8 mouse cellular contexts compared by ENCODE assay signal in genomic region chr13:63356558-63356957, GRCm38 (mm10).
DNase-seq lines count a peak whose midpoint lies in the region; ATAC-seq and TF ChIP-seq lines count a peak whose summit lies in the region.

No protein-coding gene starts in this region.

- no peak overlapping the region for H3K27ac ChIP-seq in kidney, postnatal 0 days
- H3K27ac ChIP-seq in liver, embryonic 14.5 days, result no peak overlapping the region
- no peak overlapping the region for H3K27ac ChIP-seq in neural tube, embryonic 15.5 days (replicated peaks)

- 30% methylated on average over 3 of the region's 3 CpGs for WGBS in kidney, postnatal 0 days
- WGBS in liver, embryonic 14.5 days (ENCODE audit: insufficient replicate concordance), result 24% methylated on average over 3 of the region's 3 CpGs
- 34% methylated on average over 3 of the region's 3 CpGs for WGBS in neural tube, embryonic 15.5 days

- H3K4me1 ChIP-seq in G1E (ENCODE audit: insufficient read depth, low read depth, low read length), result peaks cover 10% of the 10 kb centered on the region; the same call in 1 of the 2 replicates
- H3K4me1 ChIP-seq in kidney, postnatal 0 days (replicated peaks; ENCODE audit: insufficient read depth, low read length), result no peaks in the 10 kb centered on the region
- peaks cover 0 to under 1% of the 10 kb centered on the region in 2 experiments; a peak in 1 of 4 replicates for H3K4me1 ChIP-seq in liver, embryonic 14.5 days (replicated peaks; ENCODE audit: control insufficient read depth in 2 of 2, insufficient read depth in 2 of 2, low read length in 1 of 2)
- no peaks in the 10 kb centered on the region for H3K4me1 ChIP-seq in neural tube, embryonic 15.5 days

- H3K36me3 ChIP-seq in G1E (replicated peaks), result peaks cover 15% of the 10 kb centered on the region
- H3K36me3 ChIP-seq in kidney, postnatal 0 days (ENCODE audit: insufficient read depth, low read length), result no peaks in the 10 kb centered on the region
- H3K36me3 ChIP-seq in liver, embryonic 14.5 days (replicated peaks; ENCODE audit: control insufficient read depth, insufficient read depth, low read depth), result no peaks in the 10 kb centered on the region
- H3K36me3 ChIP-seq in neural tube, embryonic 15.5 days, result no peaks in the 10 kb centered on the region

- ATAC-seq in G1E (ENCODE audit: extremely low read depth, insufficient number of reproducible peaks, low FRiP score, poor library complexity, severe bottlenecking), result peak; percentile 57; the same call in 1 of the 2 replicates
- ATAC-seq in frontal cortex, adult (ENCODE audit: low TSS enrichment), result peak; percentile 88
- ATAC-seq in kidney, postnatal 0 days (replicated peaks; ENCODE audit: low FRiP score, low read depth), result no peak
- no peak for ATAC-seq in liver, embryonic 14.5 days (ENCODE audit: insufficient read depth)
- ATAC-seq in neural tube, embryonic 15.5 days (ENCODE audit: low FRiP score), result peak; percentile 53; the same call in 1 of the 2 replicates

- H3K9ac ChIP-seq in kidney, postnatal 0 days (ENCODE audit: low read depth, low read length), result no peak overlapping the region
- H3K9ac ChIP-seq in liver, embryonic 14.5 days (replicated peaks), result no peak overlapping the region
- H3K9ac ChIP-seq in neural tube, embryonic 15.5 days (replicated peaks), result no peak overlapping the region

- DNase-seq in A20 (ENCODE audit: low read depth, low spot score), result peak; percentile 61
- DNase-seq in G1E (ENCODE audit: low spot score), result no peak
- DNase-seq in cerebellum, adult 11-12 months, result peak; percentile 34
- DNase-seq in kidney, postnatal 0 days (ENCODE audit: low spot score), result peak; percentile 82
- DNase-seq in liver, embryonic 14.5 days (ENCODE audit: low read depth in 3 of 3, low spot score in 3 of 3), result peak; percentile 23 to 31 (median 28)
- DNase-seq in thymus, postnatal 4 days, result peak; percentile 64

- H3K4me3 ChIP-seq in G1E (ENCODE audit: low read depth, low read length), result no peak overlapping the region
- H3K4me3 ChIP-seq in kidney, postnatal 0 days (replicated peaks; ENCODE audit: low read depth, low read length), result no peak overlapping the region
- no peak overlapping the region for H3K4me3 ChIP-seq in liver, embryonic 14.5 days (ENCODE audit: insufficient read depth in 1 of 2, low read depth in 2 of 2, low read length in 2 of 2)
- H3K4me3 ChIP-seq in neural tube, embryonic 15.5 days (replicated peaks), result no peak overlapping the region

- no peaks in the 10 kb centered on the region for H3K27me3 ChIP-seq in G1E (ENCODE audit: insufficient read depth, low read length)
- H3K27me3 ChIP-seq in kidney, postnatal 0 days (ENCODE audit: insufficient read depth, low read length), result no peaks in the 10 kb centered on the region
- H3K27me3 ChIP-seq in liver, embryonic 14.5 days (ENCODE audit: control insufficient read depth, insufficient read depth, low read length), result no peaks in the 10 kb centered on the region
- H3K27me3 ChIP-seq in neural tube, embryonic 15.5 days (replicated peaks), result no peaks in the 10 kb centered on the region

- H3K9me3 ChIP-seq in G1E (replicated peaks), result no peaks in the 10 kb centered on the region
- no peaks in the 10 kb centered on the region for H3K9me3 ChIP-seq in kidney, postnatal 0 days (replicated peaks; ENCODE audit: low read length)
- H3K9me3 ChIP-seq in liver, embryonic 14.5 days (ENCODE audit: control insufficient read depth, low read length), result no peaks in the 10 kb centered on the region
- no peaks in the 10 kb centered on the region for H3K9me3 ChIP-seq in neural tube, embryonic 15.5 days (replicated peaks)

- no peak for TF ChIP-seq EP300 in liver, embryonic 14.5 days (IDR thresholded peaks at IDR 0.05; ENCODE audit: low read depth)

- TF ChIP-seq CTCF in G1E (IDR thresholded peaks at IDR 0.05; ENCODE audit: low read depth, low read length), result peak; percentile 90
- TF ChIP-seq CTCF in kidney, postnatal 0 days (IDR thresholded peaks at IDR 0.05; ENCODE audit: low read depth), result peak; percentile 93
- TF ChIP-seq CTCF in liver, embryonic 14.5 days (IDR thresholded peaks at IDR 0.05; ENCODE audit: low read depth), result peak; percentile 85

- no peak overlapping the region for H3K4me2 ChIP-seq in kidney, postnatal 0 days (ENCODE audit: low read length)
- H3K4me2 ChIP-seq in liver, embryonic 14.5 days (ENCODE audit: low read depth), result no peak overlapping the region
- H3K4me2 ChIP-seq in neural tube, embryonic 15.5 days, result no peak overlapping the region

Comparison
In these comparisons a context has a peak if more than half of its experiments do, and no peak if none do; other contexts are left out.
1. ATAC-seq: peak in G1E (single experiment), frontal cortex, adult (single experiment) and neural tube, embryonic 15.5 days (single experiment); none in kidney, postnatal 0 days (single experiment) and liver, embryonic 14.5 days (single experiment).
2. Peak in every context shown above with its lines, with median percentiles within 50 percentile points of each other: CTCF ChIP-seq.